Mouse (Mus musculus) G1E (cell line): ENCODE results near the gene Kcnma1.

Source experiments
- CTCF ChIP-seq: IDR thresholded peaks from 2 replicates; pipeline ENCODE4 v1.5.1; 2012; ENCODE audit warnings: low read depth, low read length, inconsistent platforms, mixed read lengths
- TAL1 ChIP-seq: conservative IDR thresholded peaks from 2 replicates; pipeline ENCODE4 v1.6.1; 2012; ENCODE audit warnings: low read depth, low read length, inconsistent platforms, mixed read lengths

- TF ChIP-seq CTCF (no peak), TAL1 (no peak)
Measured at GRCm38 (mm10) chr14:23385776-23386608, 628.3 kb downstream of the Kcnma1 start.
